Mouse (Mus musculus): Measurements from ENCODE around the gene Dcdc2a.

DNA sequence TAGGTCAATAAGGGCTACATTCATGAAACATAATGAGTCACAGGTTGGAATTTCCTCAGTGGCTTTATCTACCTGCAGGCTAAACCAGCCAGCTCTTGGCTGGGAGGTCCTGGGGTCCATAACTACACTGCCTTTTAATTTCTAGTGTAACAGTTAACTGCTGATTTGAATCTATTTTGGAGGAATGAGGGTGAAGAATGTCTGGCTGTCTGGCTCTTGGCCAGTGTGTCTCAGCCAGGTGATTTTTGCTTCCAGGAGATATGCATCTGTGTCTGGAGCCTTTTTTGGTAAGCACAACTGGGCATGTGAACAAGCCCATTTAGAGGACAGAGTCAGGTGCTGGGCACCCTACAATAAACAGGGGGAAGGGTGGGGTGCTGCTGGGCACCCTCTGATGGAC is 49.9 kb downstream of the Dcdc2a start:
- TF ChIP-seq POLR2A (IDR thresholded peaks at IDR 0.05; ENCODE audit: low read depth, low read length) (no peak), CTCF (IDR thresholded peaks at IDR 0.05; ENCODE audit: extremely low read depth, insufficient read depth, insufficient read length, insufficient replicate concordance) (no peak)

Data from spleen, adult 2 months (tissue).